ENCODE assay signal across 10 mouse cellular contexts in genomic region chr7:142720725-142721124, GRCm38 (mm10). TPM values are rescaled to one million over a fixed set of nuclear protein-coding genes. Genes with fewer than 3 reads are reported as not detected.
DNase-seq lines count a peak whose midpoint lies in the region; ATAC-seq and TF ChIP-seq lines count a peak whose summit lies in the region.
"Had no signal": no experiment of that assay in that cellular context is flagged by ENCODE, and none has a peak within 500 bp of the region (broad histone marks: within the 10 kb centered on the region; RNA-seq: fewer than 3 reads in every experiment).

No protein-coding gene starts in this region.

- TF ChIP-seq CTCF in kidney, postnatal 0 days (IDR thresholded peaks at IDR 0.05; ENCODE audit: low read depth), result peak; percentile 69

- no peaks in the 10 kb centered on the region for H3K9me3 ChIP-seq in kidney, postnatal 0 days (replicated peaks; ENCODE audit: low read length)
- H3K9me3 ChIP-seq in kidney, embryonic 16.5 days (ENCODE audit: low read length), result no peaks in the 10 kb centered on the region
- H3K9me3 ChIP-seq: heart, embryonic 15.5 days; megakaryocyte, embryonic 14.5 days had no signal

- 0% methylated on average over 2 of the region's 2 CpGs for WGBS in kidney, postnatal 0 days
- 0% methylated on average over 2 of the region's 2 CpGs for WGBS in kidney, embryonic 16.5 days

- no peak overlapping the region for H3K4me3 ChIP-seq in kidney, postnatal 0 days (replicated peaks; ENCODE audit: low read depth, low read length)
- H3K4me3 ChIP-seq in kidney, embryonic 16.5 days (ENCODE audit: low read length), result no peak overlapping the region
- H3K4me3 ChIP-seq: heart, embryonic 15.5 days; megakaryocyte, embryonic 14.5 days had no signal

- DNase-seq in cerebellum, adult 18-20 months, result peak; percentile 12 to 26
- DNase-seq in cerebellum, adult 8-10 months, result no peak
- peak; percentile 65 for DNase-seq in kidney, postnatal 0 days (ENCODE audit: low spot score)
- DNase-seq in CD4-positive helper T cell, adult 2 months (ENCODE audit: low read depth, low spot score), result peak; percentile 26
- DNase-seq in c-Kit-positive CD71-positive TER-119-positive erythroid progenitor cells, embryonic 14.5 days (ENCODE audit: low spot score), result peak; percentile 12
- DNase-seq in left cerebral cortex, postnatal 4 days, result peak; percentile 27
- DNase-seq in testis, postnatal 10 days (ENCODE audit: low spot score), result peak; percentile 41

- H3K27me3 ChIP-seq in kidney, postnatal 0 days (ENCODE audit: insufficient read depth, low read length), result no peaks in the 10 kb centered on the region
- H3K27me3 ChIP-seq in kidney, embryonic 16.5 days (ENCODE audit: insufficient read depth, low read length), result no peaks in the 10 kb centered on the region

- H3K4me2 ChIP-seq in kidney, postnatal 0 days (ENCODE audit: low read length), result no peak overlapping the region
- no peak overlapping the region for H3K4me2 ChIP-seq in kidney, embryonic 16.5 days (replicated peaks; ENCODE audit: low read depth, low read length)
- H3K4me2 ChIP-seq: heart, embryonic 15.5 days had no signal

- intact Hi-C loops in left cerebral cortex, postnatal 4 days (cut with DNase I), result no loop called here

- no peak overlapping the region for H3K27ac ChIP-seq in kidney, postnatal 0 days
- H3K27ac ChIP-seq in kidney, embryonic 16.5 days (ENCODE audit: low read length), result no peak overlapping the region
- H3K27ac ChIP-seq: heart, embryonic 15.5 days had no signal

- no peaks in the 10 kb centered on the region for H3K36me3 ChIP-seq in kidney, postnatal 0 days (ENCODE audit: insufficient read depth, low read length)
- no peaks in the 10 kb centered on the region for H3K36me3 ChIP-seq in kidney, embryonic 16.5 days (ENCODE audit: insufficient read depth, low read length)
- H3K36me3 ChIP-seq: heart, embryonic 15.5 days had no signal

- H3K9ac ChIP-seq in kidney, postnatal 0 days (ENCODE audit: low read depth, low read length), result no peak overlapping the region
- H3K9ac ChIP-seq in kidney, embryonic 16.5 days (replicated peaks; ENCODE audit: low read length), result no peak overlapping the region
- H3K9ac ChIP-seq: heart, embryonic 15.5 days had no signal

- H3K4me1 ChIP-seq in kidney, postnatal 0 days (replicated peaks; ENCODE audit: insufficient read depth, low read length), result no peaks in the 10 kb centered on the region
- no peaks in the 10 kb centered on the region for H3K4me1 ChIP-seq in kidney, embryonic 16.5 days (ENCODE audit: insufficient read depth, low read length)
- H3K4me1 ChIP-seq: heart, embryonic 15.5 days; megakaryocyte, embryonic 14.5 days had no signal

- ATAC-seq in kidney, postnatal 0 days (replicated peaks; ENCODE audit: low FRiP score, low read depth), result no peak
- ATAC-seq in kidney, embryonic 16.5 days (ENCODE audit: low FRiP score, low TSS enrichment), result no peak

RNA-seq across cellular contexts. Expression of gene Ins2, which starts 22.5 kb away (rescaled TPM):
- not detected in 2 replicates for polyA plus RNA-seq in kidney, postnatal 0 days (2015; fragmentation: Nextera tagmentation; extraction: Ambion mirVana)
- polyA plus RNA-seq in kidney, embryonic 16.5 days (2015; fragmentation: Nextera tagmentation; extraction: Ambion mirVana), result 0.77 TPM in 1 of 2 replicates, not detected in the other
- total RNA-seq in left cerebral cortex, postnatal 4 days (2021), result not detected

RNA-seq across cellular contexts. Expression of gene Gm49394, which starts 51.0 kb away (rescaled TPM):
- not detected in 2 replicates for polyA plus RNA-seq in kidney, postnatal 0 days (2015; fragmentation: Nextera tagmentation; extraction: Ambion mirVana)
- polyA plus RNA-seq in kidney, embryonic 16.5 days (2015; fragmentation: Nextera tagmentation; extraction: Ambion mirVana), result 0.07 TPM in 1 of 2 replicates, not detected in the other
- under 1 TPM; 0.10 to 0.12 TPM for total RNA-seq in left cerebral cortex, postnatal 4 days (2021)
- polyA plus RNA-seq: heart, embryonic 15.5 days had no signal

RNA-seq across cellular contexts. Expression of gene Igf2, which starts 54.1 kb away (rescaled TPM):
- polyA plus RNA-seq in kidney, postnatal 0 days (2015; fragmentation: Nextera tagmentation; extraction: Ambion mirVana), result 297 and 337 TPM in 2 replicates
- 516 and 585 TPM in 2 replicates for polyA plus RNA-seq in kidney, embryonic 16.5 days (2015; fragmentation: Nextera tagmentation; extraction: Ambion mirVana)
- total RNA-seq in left cerebral cortex, postnatal 4 days (2021), result 100 to 1,000 TPM; 343 to 352 TPM
